Mouse (Mus musculus): ENCODE measurements at regions not wholly inside any gene's neighbourhood (a gene's known extent, or its start where the extent isn't known, plus 50 kb on each side); places are given as distances from the start of the nearest gene placed in this dataset.

GRCm38 (mm10) chr19:14353151-14353550 is 244.7 kb downstream of the Tle4 start:
- H3K27ac ChIP-seq (replicated peaks), result no peak overlapping the region
- no peaks in the 10 kb centered on the region for H3K4me1 ChIP-seq
- DNase-seq (ENCODE audit: low spot score), result no peak
- H3K9me3 ChIP-seq, result no peaks in the 10 kb centered on the region
- H3K4me3 ChIP-seq, result no peak overlapping the region
- WGBS, result 85% methylated on average over 4 of the region's 4 CpGs
- H3K36me3 ChIP-seq (replicated peaks), result no peaks in the 10 kb centered on the region
- no peaks in the 10 kb centered on the region; the same call in 1 of the 2 replicates for H3K27me3 ChIP-seq (replicated peaks; ENCODE audit: low read depth, poor library complexity, severe bottlenecking)

- Histone ChIP-seq H3K36me3 (replicated peaks) (no peaks in the 10 kb centered on the region), H3K4me1 (no peaks in the 10 kb centered on the region), H3K27ac (replicated peaks) (no peak overlapping the region), H3K4me3 (no peak overlapping the region), H3K9me3 (no peaks in the 10 kb centered on the region), H3K27me3 (replicated peaks; ENCODE audit: low read depth, poor library complexity, severe bottlenecking) (no peaks in the 10 kb centered on the region; the same call in 1 of the 2 replicates)
- no peak for DNase-seq (ENCODE audit: low spot score)
- WGBS, result 85% methylated on average over 2 of the region's 2 CpGs
These were observed 242.7 kb downstream of the Tle4 start for GRCm38 (mm10) chr19:14355128-14355527.

DNA sequence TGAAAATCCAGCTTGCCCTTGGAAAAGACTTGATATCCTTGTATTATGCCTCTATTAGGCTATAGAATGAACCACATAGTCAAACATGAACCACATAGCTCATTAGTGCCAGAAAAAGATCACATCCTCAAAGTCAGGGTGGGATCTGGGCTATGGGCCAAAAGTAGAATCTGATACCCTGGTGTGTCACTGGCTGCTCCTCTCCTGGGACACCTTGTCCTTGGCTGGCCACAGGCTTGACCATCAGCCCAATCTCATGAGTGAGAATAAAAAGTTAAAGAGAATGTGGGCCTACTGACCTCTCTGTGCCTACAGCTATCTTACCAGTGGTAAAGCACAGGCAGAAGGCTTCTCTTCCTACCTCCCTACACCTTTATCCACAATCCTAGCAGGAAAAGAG is 241.9 kb downstream of the Tle4 start:
- no peak overlapping the region for H3K27ac ChIP-seq (replicated peaks)
- DNase-seq (ENCODE audit: low spot score), result no peak
- no peaks in the 10 kb centered on the region for H3K36me3 ChIP-seq (replicated peaks)
- no peak overlapping the region for H3K4me3 ChIP-seq
- H3K4me1 ChIP-seq, result no peaks in the 10 kb centered on the region
- H3K27me3 ChIP-seq (replicated peaks; ENCODE audit: low read depth, poor library complexity, severe bottlenecking), result no peaks in the 10 kb centered on the region; the same call in 1 of the 2 replicates
- H3K9me3 ChIP-seq, result no peaks in the 10 kb centered on the region

DNA sequence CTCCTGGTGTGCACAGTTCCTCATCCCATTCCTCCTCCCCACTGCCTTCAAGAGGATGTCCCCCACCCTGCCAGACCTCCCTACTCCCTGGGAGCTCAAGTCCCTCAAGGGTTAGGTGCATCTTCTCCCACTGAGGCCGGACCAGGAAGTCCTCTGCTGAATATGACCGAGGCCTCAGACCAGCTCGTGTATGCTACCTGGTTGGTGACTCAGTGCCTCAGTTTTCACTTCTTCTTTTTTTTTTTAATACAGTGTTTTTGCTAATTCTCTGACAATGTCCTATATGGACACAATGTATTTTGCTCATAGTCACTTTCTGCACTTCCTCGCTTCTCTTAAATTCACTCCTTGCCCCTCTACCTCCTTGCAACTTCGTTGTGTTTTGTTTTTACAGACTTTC is 237.2 kb downstream of the Tle4 start:
- H3K27me3 ChIP-seq (replicated peaks; ENCODE audit: low read depth, poor library complexity, severe bottlenecking), result no peaks in the 10 kb centered on the region
- DNase-seq (ENCODE audit: low spot score), result no peak
- 87% methylated on average over 5 of the region's 5 CpGs for whole genome bisulfite sequencing
- no peaks in the 10 kb centered on the region for H3K9me3 ChIP-seq
- H3K4me1 ChIP-seq, result 0 out of 2 replicates have a peak, but pooled peaks cover 3% of the 10 kb centered on the region
- no peaks in the 10 kb centered on the region for H3K36me3 ChIP-seq (replicated peaks)
- H3K4me3 ChIP-seq, result no peak overlapping the region
- H3K27ac ChIP-seq (replicated peaks), result no peak overlapping the region

- DNase-seq (ENCODE audit: low spot score), result no peak
These were observed 228.7 kb downstream of the Tle4 start for GRCm38 (mm10) chr19:14369098-14369604.

GRCm38 (mm10) chr19:14371360-14371759 is 226.5 kb downstream of the Tle4 start:
- no peak overlapping the region for H3K27ac ChIP-seq (replicated peaks)
- no peaks in the 10 kb centered on the region for H3K9me3 ChIP-seq
- no peak for DNase-seq (ENCODE audit: low spot score)
- no peak overlapping the region for H3K4me3 ChIP-seq
- 92% methylated on average over 5 of the region's 5 CpGs for WGBS
- no peaks in the 10 kb centered on the region for H3K27me3 ChIP-seq (replicated peaks; ENCODE audit: low read depth, poor library complexity, severe bottlenecking)
- H3K4me1 ChIP-seq, result peaks cover 18% of the 10 kb centered on the region
- H3K36me3 ChIP-seq (replicated peaks), result no peaks in the 10 kb centered on the region

More at GRCm38 (mm10) chr19:14369098-14369604, 228.7 kb downstream of the Tle4 start:
- Histone ChIP-seq H3K27ac (replicated peaks) (0 out of 2 replicates have a peak overlapping the region, but pooled peaks have one; percentile 48), H3K4me3 (no peak overlapping the region), H3K9me3 (no peaks in the 10 kb centered on the region), H3K27me3 (replicated peaks; ENCODE audit: low read depth, poor library complexity, severe bottlenecking) (no peaks in the 10 kb centered on the region), H3K4me1 (peaks cover 18% of the 10 kb centered on the region), H3K36me3 (replicated peaks) (no peaks in the 10 kb centered on the region)
- WGBS, result 74% methylated on average over 12 of the region's 12 CpGs

DNA sequence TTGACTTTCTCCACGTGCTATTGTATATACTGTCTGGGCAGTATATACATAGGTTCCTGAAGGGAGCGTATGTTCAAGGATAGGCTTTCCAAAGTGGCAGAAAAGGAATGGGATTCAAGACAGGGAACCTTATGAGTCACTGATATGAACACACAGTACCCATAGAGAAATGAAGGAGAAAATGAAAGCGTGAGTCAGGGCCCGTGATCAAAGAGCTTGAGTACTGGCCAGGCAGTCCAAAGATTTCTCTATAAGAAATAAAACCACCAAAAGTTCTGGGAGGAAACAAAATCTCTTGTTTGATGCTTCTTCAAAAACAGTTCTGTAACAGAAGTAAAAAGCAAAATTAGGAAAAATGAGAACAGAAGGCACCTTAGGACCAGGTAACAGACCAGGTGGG is 223.9 kb downstream of the Tle4 start:
- DNase-seq (ENCODE audit: low spot score), result no peak
- H3K9me3 ChIP-seq, result no peaks in the 10 kb centered on the region
- no peak overlapping the region for H3K27ac ChIP-seq (replicated peaks)
- H3K4me3 ChIP-seq, result no peak overlapping the region
- peaks cover 8% of the 10 kb centered on the region for H3K4me1 ChIP-seq
- WGBS, result 93% methylated on average over 4 of the region's 4 CpGs
- H3K27me3 ChIP-seq (replicated peaks; ENCODE audit: low read depth, poor library complexity, severe bottlenecking), result no peaks in the 10 kb centered on the region
- H3K36me3 ChIP-seq (replicated peaks), result no peaks in the 10 kb centered on the region

- Histone ChIP-seq H3K36me3 (replicated peaks) (no peaks in the 10 kb centered on the region), H3K4me3 (no peak overlapping the region), H3K9me3 (no peaks in the 10 kb centered on the region), H3K27me3 (replicated peaks; ENCODE audit: low read depth, poor library complexity, severe bottlenecking) (no peaks in the 10 kb centered on the region), H3K27ac (replicated peaks) (no peak overlapping the region), H3K4me1 (no peaks in the 10 kb centered on the region)
- DNase-seq (ENCODE audit: low spot score), result no peak
These were observed 217.0 kb downstream of the Tle4 start for GRCm38 (mm10) chr19:14380898-14381297.

DNA sequence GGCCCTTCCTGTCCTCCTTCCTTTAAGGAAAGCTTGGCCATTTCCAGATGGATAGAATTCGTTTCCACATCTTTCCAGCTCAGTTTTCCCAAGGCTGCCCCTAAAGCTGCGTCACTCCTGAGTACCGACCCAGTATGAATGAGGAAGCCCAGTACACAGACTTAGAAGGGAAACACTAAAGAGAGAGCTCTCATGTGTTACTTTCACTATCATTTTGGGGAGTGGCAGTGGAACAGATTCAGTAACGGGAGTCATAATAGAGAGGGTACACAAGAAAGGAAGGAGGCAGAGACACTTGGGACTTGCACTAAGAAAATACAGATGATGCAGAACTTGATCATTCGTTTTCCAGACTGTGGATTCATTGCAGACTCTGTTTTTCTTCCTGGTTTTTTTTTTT is 210.1 kb downstream of the Tle4 start:
- Histone ChIP-seq H3K27ac (replicated peaks) (no peak overlapping the region), H3K4me1 (no peaks in the 10 kb centered on the region), H3K36me3 (replicated peaks) (no peaks in the 10 kb centered on the region), H3K27me3 (replicated peaks; ENCODE audit: low read depth, poor library complexity, severe bottlenecking) (0 out of 2 replicates have a peak, but pooled peaks cover 6% of the 10 kb centered on the region), H3K4me3 (no peak overlapping the region), H3K9me3 (no peaks in the 10 kb centered on the region)
- DNase-seq (ENCODE audit: low spot score), result no peak
- WGBS, result 80% methylated on average over 5 of the region's 5 CpGs

DNA sequence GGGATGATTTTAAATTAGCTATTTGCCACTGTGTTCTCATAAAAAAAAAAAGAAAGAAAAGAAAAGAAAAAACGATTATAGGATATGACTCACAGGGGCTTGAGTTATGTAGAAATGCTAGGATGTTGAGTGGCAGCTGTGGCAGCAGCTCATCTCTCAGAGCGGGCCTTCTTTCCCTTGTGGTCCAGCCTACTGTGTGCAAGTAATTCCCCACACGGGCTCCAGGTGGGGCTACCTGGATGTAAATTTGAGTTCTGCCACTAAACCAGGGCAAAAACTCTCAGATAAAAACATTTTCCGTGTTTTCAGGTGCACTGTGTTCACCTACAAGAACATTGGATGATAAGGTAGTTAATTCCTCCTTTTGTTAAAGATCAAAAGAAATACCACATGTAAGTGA is 209.3 kb downstream of the Tle4 start:
- Histone ChIP-seq H3K27me3 (replicated peaks; ENCODE audit: low read depth, poor library complexity, severe bottlenecking) (0 out of 2 replicates have a peak, but pooled peaks cover 6% of the 10 kb centered on the region), H3K4me1 (no peaks in the 10 kb centered on the region), H3K27ac (replicated peaks) (no peak overlapping the region), H3K4me3 (no peak overlapping the region), H3K36me3 (replicated peaks) (no peaks in the 10 kb centered on the region), H3K9me3 (no peaks in the 10 kb centered on the region)
- 33% methylated on average over 4 of the region's 4 CpGs for WGBS
- no peak for DNase-seq (ENCODE audit: low spot score)

DNA sequence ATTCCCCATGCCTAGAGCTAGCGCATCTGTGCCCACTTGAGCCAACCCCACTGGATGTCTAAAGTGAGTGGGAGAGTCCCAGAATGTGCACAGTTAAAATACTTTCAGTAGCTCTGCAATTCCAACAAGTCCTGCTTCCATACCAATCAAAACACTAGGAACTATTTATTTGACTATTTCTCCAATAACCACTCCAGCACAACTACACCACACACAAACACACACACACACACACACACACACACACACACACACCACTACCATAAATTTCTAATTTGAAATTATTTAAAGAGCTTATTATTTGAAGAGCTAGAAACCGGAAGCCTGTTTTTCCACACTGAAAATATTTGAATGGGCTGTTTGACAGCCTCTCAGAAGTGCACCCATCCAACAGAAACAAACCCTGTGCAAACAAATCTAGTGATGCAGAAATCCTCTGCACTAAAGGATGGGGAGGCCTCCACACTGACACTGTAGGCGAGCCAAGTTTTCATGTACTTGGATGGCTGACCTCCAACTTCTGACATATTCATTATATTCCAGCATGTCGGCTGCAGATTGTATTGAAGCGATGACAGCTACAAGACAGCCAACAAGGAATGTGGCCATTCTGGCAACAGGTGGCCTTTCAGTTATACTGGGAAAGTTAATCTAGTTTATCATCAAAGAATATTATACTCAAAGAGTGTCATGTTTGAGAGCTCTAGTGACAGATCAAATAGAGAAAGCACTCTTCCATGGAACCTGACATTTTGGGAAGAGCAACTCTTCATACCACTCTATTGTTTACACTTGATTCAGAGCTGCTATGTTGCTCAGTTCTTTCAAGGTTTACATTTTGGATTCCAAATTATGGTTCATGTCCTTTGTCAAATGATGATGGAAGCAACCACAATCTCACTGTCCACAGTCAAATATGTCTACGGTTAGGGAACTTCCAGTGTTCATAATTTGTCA is 207.7 kb downstream of the Tle4 start:
- no peak for DNase-seq (ENCODE audit: low spot score)
- Histone ChIP-seq H3K27me3 (replicated peaks; ENCODE audit: low read depth, poor library complexity, severe bottlenecking) (0 out of 2 replicates have a peak, but pooled peaks cover 6% of the 10 kb centered on the region), H3K36me3 (replicated peaks) (no peaks in the 10 kb centered on the region), H3K27ac (replicated peaks) (no peak overlapping the region), H3K9me3 (no peaks in the 10 kb centered on the region), H3K4me1 (no peaks in the 10 kb centered on the region), H3K4me3 (no peak overlapping the region)
- WGBS, result 86% methylated on average over 6 of the region's 6 CpGs

- Histone ChIP-seq H3K4me1 (no peaks in the 10 kb centered on the region), H3K4me3 (no peak overlapping the region), H3K36me3 (replicated peaks) (no peaks in the 10 kb centered on the region), H3K9me3 (no peaks in the 10 kb centered on the region), H3K27ac (replicated peaks) (no peak overlapping the region), H3K27me3 (replicated peaks; ENCODE audit: low read depth, poor library complexity, severe bottlenecking) (0 out of 2 replicates have a peak, but pooled peaks cover 6% of the 10 kb centered on the region)
- 74% methylated on average over 2 of the region's 2 CpGs for WGBS
- no peak for DNase-seq (ENCODE audit: low spot score)
These were observed 206.9 kb downstream of the Tle4 start for GRCm38 (mm10) chr19:14390914-14391313.
